Comparison of ENCODE assay signal across 20 mouse cellular contexts in the genomic region with DNA sequence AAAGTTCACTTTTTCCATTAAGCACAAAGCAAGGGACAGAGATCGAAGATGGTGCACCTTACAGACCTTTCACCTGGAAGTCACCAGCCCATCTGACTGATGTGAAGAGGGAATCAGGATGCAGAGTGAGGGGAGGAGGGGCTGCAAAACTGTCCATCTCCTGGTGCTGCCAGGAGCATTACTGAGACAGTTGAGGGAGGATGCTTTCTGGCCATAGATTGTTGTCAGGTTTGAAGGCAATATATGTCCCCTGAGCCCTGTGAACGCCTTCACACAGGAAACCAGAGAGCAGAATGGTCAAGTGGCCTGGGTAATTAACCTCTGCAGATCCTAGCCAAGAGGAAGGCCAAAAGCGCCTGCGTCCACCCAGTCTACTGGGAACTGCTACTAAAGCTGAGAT.
"Had no signal": no experiment of that assay in that cellular context is flagged by ENCODE, and none has a peak within 500 bp of the region (broad histone marks: within the 10 kb centered on the region; RNA-seq: fewer than 3 reads in every experiment).

No protein-coding gene starts in this region.

- ATAC-seq: hindbrain, postnatal 0 days; intestine, embryonic 16.5 days; liver, embryonic 12.5 days had no signal

- H3K36me3 ChIP-seq: heart, embryonic 10.5 days; heart, embryonic 13.5 days; heart, embryonic 15.5 days; hindbrain, embryonic 13.5 days; hindbrain, embryonic 15.5 days; kidney, embryonic 15.5 days; limb, embryonic 13.5 days; limb, embryonic 15.5 days; liver, embryonic 12.5 days had no signal

- H3K4me2 ChIP-seq: heart, embryonic 13.5 days; heart, embryonic 15.5 days; hindbrain, embryonic 13.5 days; hindbrain, embryonic 15.5 days; kidney, embryonic 15.5 days; limb, embryonic 13.5 days; limb, embryonic 15.5 days; liver, embryonic 12.5 days had no signal

- H3K27me3 ChIP-seq: heart, embryonic 13.5 days; heart, embryonic 15.5 days; hindbrain, embryonic 13.5 days; hindbrain, embryonic 15.5 days; limb, embryonic 13.5 days; limb, embryonic 15.5 days; liver, embryonic 12.5 days had no signal

- DNase-seq: gastrocnemius, postnatal 14 days; gastrocnemius, postnatal 36 days; heart, adult 18-20 months; heart, postnatal 14 days; heart, postnatal 36 days; layer of hippocampus, adult 9-11 months; layer of hippocampus, postnatal 36 days; left cerebral cortex, postnatal 4 days had no signal

- H3K9ac ChIP-seq: heart, embryonic 13.5 days; heart, embryonic 15.5 days; hindbrain, embryonic 13.5 days; hindbrain, embryonic 15.5 days; kidney, embryonic 15.5 days; limb, embryonic 13.5 days; limb, embryonic 15.5 days; liver, embryonic 12.5 days had no signal

- H3K4me3 ChIP-seq: heart, embryonic 10.5 days; heart, embryonic 13.5 days; heart, embryonic 15.5 days; hindbrain, embryonic 13.5 days; hindbrain, embryonic 15.5 days; kidney, embryonic 15.5 days; limb, embryonic 13.5 days; limb, embryonic 15.5 days; liver, embryonic 12.5 days had no signal

- H3K4me1 ChIP-seq: heart, embryonic 13.5 days; heart, embryonic 15.5 days; limb, embryonic 13.5 days; liver, embryonic 12.5 days had no signal

- H3K27ac ChIP-seq: heart, embryonic 10.5 days; heart, embryonic 13.5 days; heart, embryonic 15.5 days; hindbrain, embryonic 13.5 days; hindbrain, embryonic 15.5 days; hindbrain, postnatal 0 days; kidney, embryonic 15.5 days; kidney, postnatal 0 days; limb, embryonic 13.5 days; limb, embryonic 15.5 days; liver, embryonic 12.5 days had no signal

- H3K9me3 ChIP-seq: heart, embryonic 10.5 days; heart, embryonic 13.5 days; heart, embryonic 15.5 days; hindbrain, embryonic 13.5 days; hindbrain, embryonic 15.5 days; kidney, embryonic 15.5 days; limb, embryonic 13.5 days; limb, embryonic 15.5 days; liver, embryonic 12.5 days had no signal
